Mouse (Mus musculus) midbrain, embryonic 10.5 days (tissue): ENCODE data around the gene Stxbp3. TPM values are rescaled to one million over a fixed set of nuclear protein-coding genes. Genes with fewer than 3 reads are reported as not detected.
"Not testable (repeated sequence)": the region's sequence is repeated elsewhere in the genome, so short reads cannot be mapped to it uniquely, and the experiment has no call there.

ENCODE experiments used
- DNase-seq: peaks from one replicate; pipeline ENCODE4 v3.0.0-alpha.2; 2017; ENCODE audit warnings: low spot score
- H3K27ac ChIP-seq: fragments of 300-500 bp; sonication (generic); replicated peaks from 2 replicates; pipeline ENCODE4 v1.5.1; 2016; ENCODE audit warnings: mild to moderate bottlenecking
- H3K27me3 ChIP-seq: fragments of 300-500 bp; sonication (generic); 2 replicates; pipeline ENCODE4 v1.6.1; 2016; ENCODE audit warnings: low read depth, mild to moderate bottlenecking; ENCODE audit not compliant: poor library complexity, severe bottlenecking
- H3K36me3 ChIP-seq: fragments of 300-500 bp; sonication (generic); 2 replicates; pipeline ENCODE4 v1.6.1; 2016; ENCODE audit warnings: mild to moderate bottlenecking, moderate library complexity
- H3K4me1 ChIP-seq: fragments of 300-500 bp; sonication (generic); 2 replicates; pipeline ENCODE4 v1.6.1; 2016
- H3K4me3 ChIP-seq: fragments of 300-500 bp; sonication (generic); 2 replicates; pipeline ENCODE4 v1.5.1; 2016; ENCODE audit warnings: mild to moderate bottlenecking, moderate library complexity
- H3K9me3 ChIP-seq: fragments of 300-500 bp; sonication (generic); replicated peaks from 2 replicates; pipeline ENCODE4 v1.6.1; 2016; ENCODE audit warnings: mild to moderate bottlenecking
- WGBS: fragments of 180-500 bp; shearing (Covaris S2); methylation state at CpG from one replicate; pipeline ENCODE4 v1.1.7; 2016; 5-methylcytosine and 5-hydroxymethylcytosine counted together
- polyA plus RNA-seq: library from polyadenylated mRNA; unstranded; fragments of >200 nt; fragmentation: Nextera tagmentation; extraction: Ambion mirVana; gene quantifications from 2 replicates; pipeline ENCODE4 v1.2.1, GENCODE M21; 2016

The Stxbp3 gene
- polyA plus RNA-seq, 1 experiment from 2014 or later = 26.7 TPM

GRCm38 (mm10) chr3:108870631-108871030 lies 30.3 kb upstream of the Stxbp3 start:
- Histone ChIP-seq H3K36me3 (no peaks in the 10 kb centered on the region), H3K4me1 (peaks cover 12% of the 10 kb centered on the region), H3K9me3 (no peaks in the 10 kb centered on the region), H3K27me3 (no peaks in the 10 kb centered on the region), H3K4me3 (no peak overlapping the region), H3K27ac (no peak overlapping the region)
- no peak for DNase-seq
- 86% methylated on average over 6 of the region's 6 CpGs for WGBS

GRCm38 (mm10) chr3:108867449-108867848 lies 27.1 kb upstream of the Stxbp3 start:
- 86% methylated on average over 3 of the region's 3 CpGs for WGBS

GRCm38 (mm10) chr3:108865676-108866075 lies 25.4 kb upstream of the Stxbp3 start:
- Histone ChIP-seq H3K4me1 (no peaks in the 10 kb centered on the region), H3K36me3 (no peaks in the 10 kb centered on the region), H3K4me3 (no peak overlapping the region), H3K27me3 (no peaks in the 10 kb centered on the region), H3K27ac (no peak overlapping the region), H3K9me3 (no peaks in the 10 kb centered on the region)
- 94% methylated on average over 3 of the region's 3 CpGs for WGBS
- DNase-seq = no peak

More at GRCm38 (mm10) chr3:108867449-108867848, 27.1 kb upstream of the Stxbp3 start:
- H3K36me3 ChIP-seq = no peaks in the 10 kb centered on the region
- no peaks in the 10 kb centered on the region for H3K9me3 ChIP-seq
- no peak overlapping the region for H3K4me3 ChIP-seq
- DNase-seq = no peak
- no peak overlapping the region for H3K27ac ChIP-seq
- no peaks in the 10 kb centered on the region for H3K27me3 ChIP-seq
- H3K4me1 ChIP-seq = no peaks in the 10 kb centered on the region

- Histone ChIP-seq H3K4me3 (no peak overlapping the region), H3K27me3 (no peaks in the 10 kb centered on the region)
These were observed 24.8 kb upstream of the Stxbp3 start for GRCm38 (mm10) chr3:108865129-108865528.

GRCm38 (mm10) chr3:108863091-108863490 lies 22.8 kb upstream of the Stxbp3 start:
- DNase-seq = no peak
- Histone ChIP-seq H3K4me3 (no peak overlapping the region), H3K9me3 (no peaks in the 10 kb centered on the region), H3K4me1 (peaks cover 14% of the 10 kb centered on the region), H3K27ac (no peak overlapping the region), H3K36me3 (no peaks in the 10 kb centered on the region), H3K27me3 (no peaks in the 10 kb centered on the region)
- WGBS = 95% methylated on average over 10 of the region's 10 CpGs

More at GRCm38 (mm10) chr3:108865129-108865528, 24.8 kb upstream of the Stxbp3 start:
- Histone ChIP-seq H3K27ac (no peak overlapping the region), H3K9me3 (no peaks in the 10 kb centered on the region), H3K4me1 (no peaks in the 10 kb centered on the region), H3K36me3 (no peaks in the 10 kb centered on the region)
- DNase-seq = no peak
- 48% methylated on average over 3 of the region's 3 CpGs for WGBS

- not testable (repeated sequence) for H3K27ac ChIP-seq, H3K27me3 ChIP-seq, H3K36me3 ChIP-seq, H3K9me3 ChIP-seq, H3K4me3 ChIP-seq, DNase-seq
- 94% methylated on average over 4 of the region's 4 CpGs for WGBS
- peaks cover 18% of the 10 kb centered on the region for H3K4me1 ChIP-seq
These were observed 22.0 kb upstream of the Stxbp3 start for GRCm38 (mm10) chr3:108862282-108862681.

GRCm38 (mm10) chr3:108860786-108861185 lies 20.5 kb upstream of the Stxbp3 start:
- no peak overlapping the region for H3K4me3 ChIP-seq
- DNase-seq = no peak
- H3K4me1 ChIP-seq = peaks cover 33% of the 10 kb centered on the region
- no peaks in the 10 kb centered on the region for H3K27me3 ChIP-seq
- 89% methylated on average over 2 of the region's 2 CpGs for WGBS
- no peaks in the 10 kb centered on the region for H3K36me3 ChIP-seq
- no peak overlapping the region for H3K27ac ChIP-seq
- H3K9me3 ChIP-seq = no peaks in the 10 kb centered on the region

GRCm38 (mm10) chr3:108858231-108858770 lies 18.0 kb upstream of the Stxbp3 start:
- DNase-seq = peak; percentile 54
- no peaks in the 10 kb centered on the region for H3K27me3 ChIP-seq
- peaks cover 39% of the 10 kb centered on the region for H3K4me1 ChIP-seq
- peak overlapping the region; percentile 20; the same call in 1 of the 2 replicates for H3K4me3 ChIP-seq
- 41% methylated on average over 7 of the region's 7 CpGs for WGBS
- no peaks in the 10 kb centered on the region for H3K9me3 ChIP-seq
- H3K27ac ChIP-seq = peak overlapping the region; percentile 81
- no peaks in the 10 kb centered on the region for H3K36me3 ChIP-seq

- 90% methylated on average over 1 of the region's 1 CpGs for WGBS
These were observed 17.4 kb upstream of the Stxbp3 start for GRCm38 (mm10) chr3:108857714-108858113.

GRCm38 (mm10) chr3:108857124-108857470 lies 16.8 kb upstream of the Stxbp3 start:
- H3K4me1 ChIP-seq = peaks cover 42% of the 10 kb centered on the region
- H3K9me3 ChIP-seq = no peaks in the 10 kb centered on the region
- 27% methylated on average over 3 of the region's 3 CpGs for WGBS
- H3K4me3 ChIP-seq = no peak overlapping the region
- DNase-seq = no peak
- H3K36me3 ChIP-seq = no peaks in the 10 kb centered on the region
- H3K27ac ChIP-seq = no peak overlapping the region
- H3K27me3 ChIP-seq = no peaks in the 10 kb centered on the region

More at GRCm38 (mm10) chr3:108857714-108858113, 17.4 kb upstream of the Stxbp3 start:
- H3K4me3 ChIP-seq = no peak overlapping the region
- H3K4me1 ChIP-seq = peaks cover 39% of the 10 kb centered on the region
- H3K9me3 ChIP-seq = no peaks in the 10 kb centered on the region
- H3K27me3 ChIP-seq = no peaks in the 10 kb centered on the region
- no peaks in the 10 kb centered on the region for H3K36me3 ChIP-seq
- DNase-seq = no peak
- H3K27ac ChIP-seq = peak overlapping the region; percentile 81

- DNase-seq = no peak
- Histone ChIP-seq H3K4me3 (no peak overlapping the region), H3K36me3 (no peaks in the 10 kb centered on the region), H3K27me3 (no peaks in the 10 kb centered on the region), H3K4me1 (peaks cover 44% of the 10 kb centered on the region), H3K9me3 (no peaks in the 10 kb centered on the region), H3K27ac (no peak overlapping the region)
- 41% methylated on average over 8 of the region's 8 CpGs for WGBS
These were observed 16.2 kb upstream of the Stxbp3 start for GRCm38 (mm10) chr3:108856386-108857123.

GRCm38 (mm10) chr3:108855864-108856263 lies 15.5 kb upstream of the Stxbp3 start:
- H3K27me3 ChIP-seq = no peaks in the 10 kb centered on the region
- no peak overlapping the region for H3K27ac ChIP-seq
- no peak for DNase-seq
- no peak overlapping the region for H3K4me3 ChIP-seq
- peaks cover 44% of the 10 kb centered on the region for H3K4me1 ChIP-seq
- no peaks in the 10 kb centered on the region for H3K9me3 ChIP-seq
- 79% methylated on average over 10 of the region's 10 CpGs for WGBS
- H3K36me3 ChIP-seq = no peaks in the 10 kb centered on the region

GRCm38 (mm10) chr3:108855371-108855770 lies 15.0 kb upstream of the Stxbp3 start:
- 65% methylated on average over 12 of the region's 12 CpGs for WGBS
- H3K9me3 ChIP-seq = no peaks in the 10 kb centered on the region
- peaks cover 44% of the 10 kb centered on the region for H3K4me1 ChIP-seq
- peak; percentile 18 for DNase-seq
- no peaks in the 10 kb centered on the region for H3K27me3 ChIP-seq
- H3K27ac ChIP-seq = peak overlapping the region; percentile 7; the same call in 1 of the 2 replicates
- H3K36me3 ChIP-seq = no peaks in the 10 kb centered on the region
- H3K4me3 ChIP-seq = no peak overlapping the region
